Mouse (Mus musculus): ENCODE data around the gene Cacna2d2. TPM values are rescaled to one million over a fixed set of nuclear protein-coding genes. Genes with fewer than 3 reads are reported as not detected.

The Cacna2d2 gene
- polyA plus RNA-seq, 1 experiment, result 5.2 TPM

GRCm38 (mm10) chr9:107538711-107539110 is 139.3 kb downstream of the Cacna2d2 start:
- no peaks in the 10 kb centered on the region for H3K27me3 ChIP-seq (ENCODE audit: control insufficient read depth, insufficient read depth, low read length)
- H3K4me1 ChIP-seq (ENCODE audit: control insufficient read depth, insufficient read depth, low read length), result peaks cover 26% of the 10 kb centered on the region
- H3K27ac ChIP-seq (ENCODE audit: control insufficient read depth, insufficient read depth, low read depth, low read length), result no peak overlapping the region
- H3K36me3 ChIP-seq (ENCODE audit: control insufficient read depth, insufficient read depth, low read length), result no peaks in the 10 kb centered on the region; the same call in none of the 2 replicates
- TF ChIP-seq POLR2A (IDR thresholded peaks at IDR 0.05; ENCODE audit: control insufficient read depth, low read depth, low read length) (no peak), CTCF (IDR thresholded peaks at IDR 0.05; ENCODE audit: control insufficient read depth, insufficient read depth, insufficient replicate concordance, low read depth, low read length) (no peak)
- no peak overlapping the region for H3K4me3 ChIP-seq (ENCODE audit: control insufficient read depth, low read depth, low read length)

- TF ChIP-seq CTCF (IDR thresholded peaks at IDR 0.05; ENCODE audit: control insufficient read depth, insufficient read depth, insufficient replicate concordance, low read depth, low read length), result no peak
- peak; percentile 33; the same call in 1 of the 2 replicates for TF ChIP-seq POLR2A (IDR thresholded peaks at IDR 0.05; ENCODE audit: control insufficient read depth, low read depth, low read length)
- no peaks in the 10 kb centered on the region; the same call in none of the 2 replicates for H3K36me3 ChIP-seq (ENCODE audit: control insufficient read depth, insufficient read depth, low read length)
These were observed 140.5 kb downstream of the Cacna2d2 start for GRCm38 (mm10) chr9:107539940-107540339.

GRCm38 (mm10) chr9:107540420-107540819 is 141.0 kb downstream of the Cacna2d2 start:
- Histone ChIP-seq H3K4me1 (ENCODE audit: control insufficient read depth, insufficient read depth, low read length) (peaks cover 19% of the 10 kb centered on the region), H3K36me3 (ENCODE audit: control insufficient read depth, insufficient read depth, low read length) (no peaks in the 10 kb centered on the region; the same call in none of the 2 replicates), H3K27me3 (ENCODE audit: control insufficient read depth, insufficient read depth, low read length) (no peaks in the 10 kb centered on the region), H3K27ac (ENCODE audit: control insufficient read depth, insufficient read depth, low read depth, low read length) (no peak overlapping the region), H3K4me3 (ENCODE audit: control insufficient read depth, low read depth, low read length) (peak overlapping the region; percentile 92)
- no peak for TF ChIP-seq CTCF (IDR thresholded peaks at IDR 0.05; ENCODE audit: control insufficient read depth, insufficient read depth, insufficient replicate concordance, low read depth, low read length)
- TF ChIP-seq POLR2A (IDR thresholded peaks at IDR 0.05; ENCODE audit: control insufficient read depth, low read depth, low read length), result no peak

More at GRCm38 (mm10) chr9:107539940-107540339, 140.5 kb downstream of the Cacna2d2 start:
- Histone ChIP-seq H3K27ac (ENCODE audit: control insufficient read depth, insufficient read depth, low read depth, low read length) (no peak overlapping the region), H3K27me3 (ENCODE audit: control insufficient read depth, insufficient read depth, low read length) (no peaks in the 10 kb centered on the region), H3K4me3 (ENCODE audit: control insufficient read depth, low read depth, low read length) (peak overlapping the region; percentile 10), H3K4me1 (ENCODE audit: control insufficient read depth, insufficient read depth, low read length) (peaks cover 20% of the 10 kb centered on the region)

GRCm38 (mm10) chr9:107541005-107541404 is 141.6 kb downstream of the Cacna2d2 start:
- TF ChIP-seq POLR2A (IDR thresholded peaks at IDR 0.05; ENCODE audit: control insufficient read depth, low read depth, low read length), result no peak
- TF ChIP-seq CTCF (IDR thresholded peaks at IDR 0.05; ENCODE audit: control insufficient read depth, insufficient read depth, insufficient replicate concordance, low read depth, low read length), result no peak
- Histone ChIP-seq H3K36me3 (ENCODE audit: control insufficient read depth, insufficient read depth, low read length) (no peaks in the 10 kb centered on the region; the same call in none of the 2 replicates), H3K4me3 (ENCODE audit: control insufficient read depth, low read depth, low read length) (peak overlapping the region; percentile 92), H3K27me3 (ENCODE audit: control insufficient read depth, insufficient read depth, low read length) (no peaks in the 10 kb centered on the region), H3K27ac (ENCODE audit: control insufficient read depth, insufficient read depth, low read depth, low read length) (peak overlapping the region; percentile 85), H3K4me1 (ENCODE audit: control insufficient read depth, insufficient read depth, low read length) (peaks cover 14% of the 10 kb centered on the region)

- Histone ChIP-seq H3K4me3 (ENCODE audit: control insufficient read depth, low read depth, low read length) (peak within 1 kb of the TSS; percentile 92), H3K27me3 (ENCODE audit: control insufficient read depth, insufficient read depth, low read length) (no peaks in the 10 kb centered on the region), H3K4me1 (ENCODE audit: control insufficient read depth, insufficient read depth, low read length) (peaks cover 17% of the 10 kb centered on the region), H3K36me3 (ENCODE audit: control insufficient read depth, insufficient read depth, low read length) (no peaks in the 10 kb centered on the region; the same call in none of the 2 replicates), H3K27ac (ENCODE audit: control insufficient read depth, insufficient read depth, low read depth, low read length) (peak within 1 kb of the TSS; percentile 85)
- TF ChIP-seq CTCF (IDR thresholded peaks at IDR 0.05; ENCODE audit: control insufficient read depth, insufficient read depth, insufficient replicate concordance, low read depth, low read length), result no peak
- peak; percentile 61 for TF ChIP-seq POLR2A (IDR thresholded peaks at IDR 0.05; ENCODE audit: control insufficient read depth, low read depth, low read length)
These were observed 142.3 kb downstream of the Cacna2d2 start, which contains the start of the genes Cyb561d2 and Nprl2 for GRCm38 (mm10) chr9:107541474-107542351. Cyb561d2 (minus strand) TSS chr9:107542193. Nprl2 (plus strand) TSS chr9:107542226.

GRCm38 (mm10) chr9:107542352-107542686 is 142.9 kb downstream of the Cacna2d2 start:
- H3K4me1 ChIP-seq (ENCODE audit: control insufficient read depth, insufficient read depth, low read length), result peaks cover 19% of the 10 kb centered on the region
- H3K27me3 ChIP-seq (ENCODE audit: control insufficient read depth, insufficient read depth, low read length), result no peaks in the 10 kb centered on the region
- H3K36me3 ChIP-seq (ENCODE audit: control insufficient read depth, insufficient read depth, low read length), result no peaks in the 10 kb centered on the region; the same call in none of the 2 replicates
- H3K4me3 ChIP-seq (ENCODE audit: control insufficient read depth, low read depth, low read length), result peak overlapping the region; percentile 92
- peak overlapping the region; percentile 64 for H3K27ac ChIP-seq (ENCODE audit: control insufficient read depth, insufficient read depth, low read depth, low read length)
- TF ChIP-seq CTCF (IDR thresholded peaks at IDR 0.05; ENCODE audit: control insufficient read depth, insufficient read depth, insufficient replicate concordance, low read depth, low read length) (no peak), POLR2A (IDR thresholded peaks at IDR 0.05; ENCODE audit: control insufficient read depth, low read depth, low read length) (no peak)

- TF ChIP-seq CTCF (IDR thresholded peaks at IDR 0.05; ENCODE audit: control insufficient read depth, insufficient read depth, insufficient replicate concordance, low read depth, low read length) (no peak), POLR2A (IDR thresholded peaks at IDR 0.05; ENCODE audit: control insufficient read depth, low read depth, low read length) (no peak)
- Histone ChIP-seq H3K27ac (ENCODE audit: control insufficient read depth, insufficient read depth, low read depth, low read length) (no peak overlapping the region), H3K36me3 (ENCODE audit: control insufficient read depth, insufficient read depth, low read length) (no peaks in the 10 kb centered on the region; the same call in none of the 2 replicates), H3K4me3 (ENCODE audit: control insufficient read depth, low read depth, low read length) (peak overlapping the region; percentile 92), H3K27me3 (ENCODE audit: control insufficient read depth, insufficient read depth, low read length) (no peaks in the 10 kb centered on the region), H3K4me1 (ENCODE audit: control insufficient read depth, insufficient read depth, low read length) (peaks cover 21% of the 10 kb centered on the region)
These were observed 143.3 kb downstream of the Cacna2d2 start for GRCm38 (mm10) chr9:107542721-107543120.
